Mouse (Mus musculus): ENCODE measurements around the gene Rpf1. TPM values are rescaled to one million over a fixed set of nuclear protein-coding genes. Genes with fewer than 3 reads are reported as not detected.
A peak's percentile ranks its signal among the peaks of the same experiment; 100 is the strongest.

Rpf1 gene
- polyA plus RNA-seq, 1 experiment from 2014 or later: 45.5 TPM

DNA sequence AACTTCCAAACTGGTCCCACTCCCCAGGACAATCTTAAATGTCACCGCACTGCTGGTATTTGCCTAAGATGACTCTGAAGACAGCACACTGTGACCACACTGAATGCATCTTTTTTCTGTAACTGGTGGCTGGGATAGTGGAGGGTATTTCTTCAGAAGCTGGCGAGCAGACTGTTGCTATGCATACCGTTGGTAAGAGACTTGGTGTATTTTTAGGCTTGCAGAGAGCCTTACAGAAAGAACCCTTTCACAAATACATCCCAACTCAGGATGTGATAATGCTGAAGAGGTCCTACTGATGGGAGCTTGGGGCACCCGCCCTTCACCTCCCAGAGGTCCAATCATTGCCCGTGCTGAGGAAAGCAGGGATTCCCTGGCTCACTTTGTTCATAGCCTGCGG is 36.3 kb upstream of the Rpf1 start:
- Histone ChIP-seq H3K4me2 (ENCODE audit: low read depth, low read length) (no peak overlapping the region), H3K4me1 (ENCODE audit: control insufficient read depth, insufficient read depth, low read length) (no peaks in the 10 kb centered on the region), H3K4me3 (ENCODE audit: low read length) (no peak overlapping the region), H3K9me3 (ENCODE audit: control insufficient read depth, low read length) (no peaks in the 10 kb centered on the region), H3K36me3 (ENCODE audit: control insufficient read depth, insufficient read depth, low read length) (no peaks in the 10 kb centered on the region), H3K27me3 (replicated peaks; ENCODE audit: control insufficient read depth, insufficient read depth, low read length) (no peaks in the 10 kb centered on the region), H3K9ac (ENCODE audit: low read depth, low read length) (no peak overlapping the region), H3K27ac (ENCODE audit: low read length) (no peak overlapping the region)
- WGBS: 91% methylated on average over 6 of the region's 6 CpGs
- ATAC-seq: no peak

DNA sequence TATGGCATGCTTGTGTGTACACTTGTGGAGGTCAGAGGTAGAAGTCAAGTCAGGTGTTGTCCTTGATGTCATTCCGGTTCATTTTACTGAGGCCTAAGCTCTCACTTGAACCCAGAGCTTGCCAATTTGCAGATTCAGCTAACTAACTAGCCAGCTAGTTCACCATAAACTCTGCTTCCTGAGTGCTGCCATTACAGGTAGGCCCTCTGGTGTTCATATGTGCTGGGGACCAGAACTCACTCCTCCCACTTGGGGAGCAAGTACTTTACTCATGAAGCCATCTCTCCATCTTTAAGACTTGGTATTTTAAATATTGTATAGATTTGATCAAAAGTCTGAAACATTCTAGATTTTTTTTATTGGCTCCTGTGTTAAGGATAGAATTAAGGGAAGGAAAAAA is 35.3 kb upstream of the Rpf1 start:
- H3K9me3 ChIP-seq (ENCODE audit: control insufficient read depth, low read length): no peaks in the 10 kb centered on the region
- no peak for ATAC-seq

DNA sequence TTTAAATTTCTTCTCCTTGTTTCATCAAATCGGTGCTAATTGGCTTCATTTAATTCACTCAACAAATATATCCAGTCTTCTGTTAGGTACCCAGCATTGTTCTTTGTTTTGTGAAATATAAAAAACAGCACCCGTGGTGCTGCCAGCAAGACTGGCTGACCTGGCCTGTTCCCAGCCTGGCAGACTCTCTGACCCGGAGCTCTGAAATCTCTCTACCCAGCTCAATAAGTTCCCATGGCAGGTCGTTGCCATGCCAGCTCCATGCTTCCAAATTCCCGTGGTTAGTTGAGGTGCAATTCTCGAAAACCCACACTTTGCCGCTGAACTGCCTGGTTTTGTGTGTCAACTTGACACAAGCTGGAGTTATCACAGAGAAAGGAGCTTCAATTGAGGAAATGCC is 33.6 kb upstream of the Rpf1 start:
- WGBS: 86% methylated on average over 7 of the region's 7 CpGs
- Histone ChIP-seq H3K27me3 (replicated peaks; ENCODE audit: control insufficient read depth, insufficient read depth, low read length) (no peaks in the 10 kb centered on the region), H3K9ac (ENCODE audit: low read depth, low read length) (no peak overlapping the region), H3K36me3 (ENCODE audit: control insufficient read depth, insufficient read depth, low read length) (no peaks in the 10 kb centered on the region), H3K4me1 (ENCODE audit: control insufficient read depth, insufficient read depth, low read length) (no peaks in the 10 kb centered on the region), H3K4me2 (ENCODE audit: low read depth, low read length) (no peak overlapping the region), H3K4me3 (ENCODE audit: low read length) (no peak overlapping the region), H3K9me3 (ENCODE audit: control insufficient read depth, low read length) (no peaks in the 10 kb centered on the region), H3K27ac (ENCODE audit: low read length) (no peak overlapping the region)
- no peak for ATAC-seq

More for the DNA sequence above, 35.3 kb upstream of the Rpf1 start:
- Histone ChIP-seq H3K4me3 (ENCODE audit: low read length) (no peak overlapping the region), H3K27me3 (replicated peaks; ENCODE audit: control insufficient read depth, insufficient read depth, low read length) (no peaks in the 10 kb centered on the region), H3K4me2 (ENCODE audit: low read depth, low read length) (no peak overlapping the region), H3K36me3 (ENCODE audit: control insufficient read depth, insufficient read depth, low read length) (no peaks in the 10 kb centered on the region), H3K9ac (ENCODE audit: low read depth, low read length) (no peak overlapping the region), H3K27ac (ENCODE audit: low read length) (no peak overlapping the region), H3K4me1 (ENCODE audit: control insufficient read depth, insufficient read depth, low read length) (no peaks in the 10 kb centered on the region)
- 64% methylated on average over 1 of the region's 1 CpGs for WGBS

DNA sequence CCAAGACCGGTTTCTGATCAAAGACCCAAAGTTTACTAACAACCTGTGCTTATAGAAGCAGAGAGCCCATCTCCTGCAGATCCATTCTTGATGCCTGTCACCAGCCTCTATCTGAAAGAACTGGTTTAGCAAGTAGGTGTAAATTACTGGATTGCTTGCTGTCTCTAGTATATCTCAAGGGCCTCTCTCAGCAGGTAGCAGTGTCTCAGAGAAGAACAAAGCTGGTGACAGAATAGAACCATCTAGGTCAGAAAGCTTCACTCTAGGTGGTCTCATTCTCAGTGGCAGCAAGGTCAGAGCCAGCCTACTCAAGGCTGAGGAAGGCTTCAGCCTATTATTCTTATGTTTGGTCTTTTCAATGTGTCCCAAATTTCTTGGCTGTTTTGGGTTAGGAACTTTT is 22.4 kb upstream of the Rpf1 start:
- Histone ChIP-seq H3K4me3 (ENCODE audit: low read length) (no peak overlapping the region), H3K36me3 (ENCODE audit: control insufficient read depth, insufficient read depth, low read length) (no peaks in the 10 kb centered on the region), H3K9me3 (ENCODE audit: control insufficient read depth, low read length) (no peaks in the 10 kb centered on the region), H3K27ac (ENCODE audit: low read length) (no peak overlapping the region), H3K9ac (ENCODE audit: low read depth, low read length) (no peak overlapping the region), H3K4me1 (ENCODE audit: control insufficient read depth, insufficient read depth, low read length) (no peaks in the 10 kb centered on the region), H3K27me3 (replicated peaks; ENCODE audit: control insufficient read depth, insufficient read depth, low read length) (no peaks in the 10 kb centered on the region), H3K4me2 (ENCODE audit: low read depth, low read length) (no peak overlapping the region)
- WGBS: 30% methylated on average over 1 of the region's 1 CpGs
- no peak for ATAC-seq

DNA sequence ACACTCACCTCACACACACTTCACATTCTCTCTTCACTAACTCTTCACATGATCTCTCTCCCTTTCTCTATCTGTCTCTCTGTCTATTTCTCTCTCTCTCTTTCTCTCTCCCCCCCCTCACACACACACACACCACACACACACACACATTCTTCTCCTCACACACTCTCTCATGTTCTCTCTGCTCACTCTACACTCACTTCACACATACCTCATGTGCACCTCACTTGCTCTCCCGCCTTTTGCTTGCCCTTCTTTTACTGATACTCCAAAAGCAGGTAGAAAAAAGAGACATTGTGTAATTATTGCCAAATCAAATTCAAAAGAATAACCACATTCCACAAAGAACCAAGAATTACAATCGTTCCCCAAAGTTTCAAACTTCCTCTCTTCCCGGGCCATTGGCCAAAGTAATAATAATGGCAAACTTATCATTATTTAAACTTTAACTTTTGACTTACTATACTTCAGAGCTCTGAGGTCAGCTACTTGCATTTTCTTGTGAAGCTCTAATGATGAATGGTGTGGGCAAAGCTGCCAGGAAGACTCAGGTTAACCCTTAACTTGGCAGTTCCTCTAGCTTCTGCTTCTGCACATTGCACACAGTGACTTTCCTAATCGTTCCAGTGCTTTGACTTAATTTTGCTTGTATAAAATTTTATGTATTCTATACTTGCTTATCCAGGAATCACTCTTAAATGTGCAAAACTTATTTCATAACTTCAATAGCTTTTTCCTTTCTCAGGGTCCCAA is 19.5 kb upstream of the Rpf1 start:
- H3K9me3 ChIP-seq (ENCODE audit: control insufficient read depth, low read length): no peaks in the 10 kb centered on the region
- no peak for ATAC-seq
- H3K36me3 ChIP-seq (ENCODE audit: control insufficient read depth, insufficient read depth, low read length): no peaks in the 10 kb centered on the region
- H3K27me3 ChIP-seq (replicated peaks; ENCODE audit: control insufficient read depth, insufficient read depth, low read length): no peaks in the 10 kb centered on the region
- no peak overlapping the region for H3K9ac ChIP-seq (ENCODE audit: low read depth, low read length)
- no peaks in the 10 kb centered on the region for H3K4me1 ChIP-seq (ENCODE audit: control insufficient read depth, insufficient read depth, low read length)
- no peak overlapping the region for H3K27ac ChIP-seq (ENCODE audit: low read length)
- H3K4me3 ChIP-seq (ENCODE audit: low read length): no peak overlapping the region
- 64% methylated on average over 4 of the region's 4 CpGs for WGBS
- no peak overlapping the region for H3K4me2 ChIP-seq (ENCODE audit: low read depth, low read length)

DNA sequence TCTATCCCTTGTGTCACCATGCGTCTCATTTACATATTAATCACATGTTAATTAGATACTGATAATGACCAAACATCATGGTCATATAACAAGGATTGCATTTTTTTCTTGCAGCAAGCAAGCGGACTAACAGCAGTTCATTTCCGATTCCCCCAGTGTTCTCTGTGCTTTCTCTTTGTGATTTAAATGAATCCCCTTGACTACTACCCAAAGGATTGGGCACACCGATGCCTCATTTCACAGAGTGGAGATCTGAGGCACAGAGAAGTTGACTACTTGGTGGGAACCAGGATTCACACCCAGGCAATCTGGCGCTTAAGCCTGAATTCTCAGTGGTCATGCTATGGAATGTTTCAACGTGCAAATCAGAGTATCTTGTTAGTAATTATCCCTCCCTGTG is 13.8 kb upstream of the Rpf1 start:
- H3K4me3 ChIP-seq (ENCODE audit: low read length): no peak overlapping the region
- no peak overlapping the region for H3K27ac ChIP-seq (ENCODE audit: low read length)
- no peaks in the 10 kb centered on the region for H3K36me3 ChIP-seq (ENCODE audit: control insufficient read depth, insufficient read depth, low read length)
- no peak for ATAC-seq
- H3K9me3 ChIP-seq (ENCODE audit: control insufficient read depth, low read length): no peaks in the 10 kb centered on the region
- H3K4me2 ChIP-seq (ENCODE audit: low read depth, low read length): no peak overlapping the region
- 64% methylated on average over 6 of the region's 6 CpGs for WGBS
- H3K27me3 ChIP-seq (replicated peaks; ENCODE audit: control insufficient read depth, insufficient read depth, low read length): no peaks in the 10 kb centered on the region
- H3K4me1 ChIP-seq (ENCODE audit: control insufficient read depth, insufficient read depth, low read length): no peaks in the 10 kb centered on the region
- no peak overlapping the region for H3K9ac ChIP-seq (ENCODE audit: low read depth, low read length)

DNA sequence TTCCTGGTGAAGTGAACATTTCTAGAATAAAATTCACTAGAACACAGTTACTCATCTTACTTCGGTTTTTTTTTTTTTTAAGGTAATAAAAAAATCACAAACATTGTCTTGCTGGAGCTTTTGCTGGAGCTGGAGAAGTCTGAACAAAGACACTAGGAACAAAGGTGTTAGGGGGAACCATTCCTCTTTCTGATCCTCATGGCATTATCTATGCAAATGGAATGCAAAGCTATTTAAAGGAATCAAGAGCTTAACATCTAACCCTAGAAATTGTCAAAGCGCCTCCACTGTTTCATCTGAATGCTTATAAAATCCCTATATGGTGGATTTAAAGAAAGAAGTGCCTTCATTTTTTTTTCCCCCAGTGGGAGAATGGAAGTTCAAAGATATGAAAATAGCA is 7.1 kb upstream of the Rpf1 start:
- no peaks in the 10 kb centered on the region for H3K9me3 ChIP-seq (ENCODE audit: control insufficient read depth, low read length)
- no peak overlapping the region for H3K4me2 ChIP-seq (ENCODE audit: low read depth, low read length)
- 46% methylated on average over 2 of the region's 2 CpGs for WGBS
- no peaks in the 10 kb centered on the region for H3K27me3 ChIP-seq (replicated peaks; ENCODE audit: control insufficient read depth, insufficient read depth, low read length)
- no peaks in the 10 kb centered on the region for H3K36me3 ChIP-seq (ENCODE audit: control insufficient read depth, insufficient read depth, low read length)
- H3K4me3 ChIP-seq (ENCODE audit: low read length): no peak overlapping the region
- no peaks in the 10 kb centered on the region for H3K4me1 ChIP-seq (ENCODE audit: control insufficient read depth, insufficient read depth, low read length)
- no peak for ATAC-seq
- H3K27ac ChIP-seq (ENCODE audit: low read length): no peak overlapping the region
- H3K9ac ChIP-seq (ENCODE audit: low read depth, low read length): no peak overlapping the region

DNA sequence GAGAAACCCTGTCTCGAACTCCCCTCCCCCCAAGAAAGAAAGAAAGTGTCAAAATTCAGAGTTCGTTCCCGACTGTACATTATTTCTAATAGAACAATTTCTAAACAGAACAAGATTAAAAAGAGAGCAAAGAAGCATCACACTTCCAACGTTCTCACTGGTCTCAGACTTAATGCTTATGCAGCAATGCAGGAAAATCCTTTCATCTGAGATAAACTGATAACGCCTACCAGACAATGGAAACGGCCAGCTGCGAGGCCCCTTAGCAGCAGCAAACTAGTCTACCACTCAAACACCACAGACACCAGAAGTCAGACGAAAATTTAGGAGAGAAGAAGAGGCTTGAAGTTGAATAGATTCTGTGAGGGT is 407 bp upstream of the Rpf1 start:
- H3K9me3 ChIP-seq (ENCODE audit: control insufficient read depth, low read length): no peaks in the 10 kb centered on the region
- peaks cover 2% of the 10 kb centered on the region; the same call in 1 of the 2 replicates for H3K4me1 ChIP-seq (ENCODE audit: control insufficient read depth, insufficient read depth, low read length)
- peak overlapping the region; percentile 93 for H3K9ac ChIP-seq (ENCODE audit: low read depth, low read length)
- peak overlapping the region; percentile 56 for H3K4me2 ChIP-seq (ENCODE audit: low read depth, low read length)
- H3K27me3 ChIP-seq (replicated peaks; ENCODE audit: control insufficient read depth, insufficient read depth, low read length): no peaks in the 10 kb centered on the region
- H3K4me3 ChIP-seq (ENCODE audit: low read length): peak overlapping the region; percentile 86
- peak; percentile 12; the same call in 1 of the 2 replicates for ATAC-seq
- peak overlapping the region; percentile 99 for H3K27ac ChIP-seq (ENCODE audit: low read length)
- peaks cover 8% of the 10 kb centered on the region for H3K36me3 ChIP-seq (ENCODE audit: control insufficient read depth, insufficient read depth, low read length)
- 9% methylated on average over 8 of the region's 8 CpGs for WGBS

DNA sequence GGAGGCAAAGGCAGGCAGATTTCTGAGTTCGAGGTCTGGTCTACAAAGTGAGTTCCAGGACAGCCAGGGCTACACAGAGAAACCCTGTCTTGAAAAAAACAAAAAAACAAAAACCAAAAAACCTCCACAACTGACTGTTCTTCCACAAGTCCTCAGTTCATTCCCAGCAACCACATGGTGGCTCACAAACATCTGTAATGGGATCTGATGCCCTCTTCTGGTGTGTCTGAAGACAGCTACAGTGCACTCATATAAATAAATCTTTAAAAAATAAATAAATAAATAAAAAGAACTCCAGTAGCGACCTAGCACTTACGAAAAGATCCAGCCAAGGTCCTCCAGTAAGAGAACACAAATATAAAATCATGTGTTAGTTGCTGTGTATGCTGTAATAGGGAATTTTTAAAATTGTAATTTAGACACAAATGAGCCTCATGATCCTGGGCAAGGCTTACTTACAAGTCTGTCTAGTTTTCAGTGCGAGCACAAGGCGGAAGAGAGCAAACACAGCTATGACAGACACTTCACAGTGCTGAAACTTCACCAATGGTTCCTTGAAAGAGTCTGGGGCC is 917 bp downstream of the Rpf1 start:
- peak overlapping the region; percentile 99 for H3K27ac ChIP-seq (ENCODE audit: low read length)
- H3K4me1 ChIP-seq (ENCODE audit: control insufficient read depth, insufficient read depth, low read length): peaks cover 2% of the 10 kb centered on the region; the same call in 1 of the 2 replicates
- peaks cover 8% of the 10 kb centered on the region for H3K36me3 ChIP-seq (ENCODE audit: control insufficient read depth, insufficient read depth, low read length)
- no peaks in the 10 kb centered on the region for H3K27me3 ChIP-seq (replicated peaks; ENCODE audit: control insufficient read depth, insufficient read depth, low read length)
- WGBS: 29% methylated on average over 5 of the region's 5 CpGs
- ATAC-seq: no peak
- no peaks in the 10 kb centered on the region for H3K9me3 ChIP-seq (ENCODE audit: control insufficient read depth, low read length)
- peak overlapping the region; percentile 86 for H3K4me3 ChIP-seq (ENCODE audit: low read length)
- H3K9ac ChIP-seq (ENCODE audit: low read depth, low read length): peak overlapping the region; percentile 93
- peak overlapping the region; percentile 76 for H3K4me2 ChIP-seq (ENCODE audit: low read depth, low read length)
